Mouse (Mus musculus) lung, embryonic 14.5 days (tissue): ENCODE measurements around the gene Gm49450. TPM values are rescaled to one million over a fixed set of nuclear protein-coding genes. Genes with fewer than 3 reads are reported as not detected.
"Not testable (repeated sequence)": the region's sequence is repeated elsewhere in the genome, so short reads cannot be mapped to it uniquely, and the experiment has no call there.

Source experiments
- ATAC-seq: fragments of 200-750 bp; cut with Nextera tagmentation; 2 replicates; pipeline ENCODE4 v1.8.0; 2017; ENCODE audit warnings: mild to moderate bottlenecking, moderate TSS enrichment, moderate library complexity; ENCODE audit not compliant: insufficient read depth
- DNase-seq: peaks from one replicate; pipeline ENCODE4 v3.0.0-alpha.2; 2015
- H3K27ac ChIP-seq: fragments of 300-500 bp; sonication (generic); 2 replicates; pipeline ENCODE4 v1.5.1; 2014; ENCODE audit warnings: low read depth, mild to moderate bottlenecking, moderate library complexity
- H3K27me3 ChIP-seq: fragments of 300-500 bp; sonication (generic); 2 replicates; pipeline ENCODE4 v1.6.1; 2014; ENCODE audit warnings: low read length, control low read depth; ENCODE audit not compliant: insufficient read depth
- H3K36me3 ChIP-seq: fragments of 300-500 bp; sonication (generic); 2 replicates; pipeline ENCODE4 v1.6.1; 2014; ENCODE audit warnings: control low read depth; ENCODE audit not compliant: insufficient read depth
- H3K4me1 ChIP-seq: fragments of 300-500 bp; sonication (generic); 2 replicates; pipeline ENCODE4 v1.6.1; 2014; ENCODE audit warnings: antibody characterized with exemption, control low read depth; ENCODE audit not compliant: insufficient read depth
- H3K4me2 ChIP-seq: fragments of 300-500 bp; sonication (generic); 2 replicates; pipeline ENCODE4 v1.6.1; 2014; ENCODE audit warnings: mild to moderate bottlenecking
- H3K4me3 ChIP-seq: fragments of 300-500 bp; sonication (generic); 2 replicates; pipeline ENCODE4 v1.5.1; 2014; ENCODE audit warnings: low read depth, low read length
- H3K9ac ChIP-seq: fragments of 300-500 bp; sonication (generic); 2 replicates; pipeline ENCODE4 v1.6.1; 2014
- H3K9me3 ChIP-seq: fragments of 300-500 bp; sonication (generic); 2 replicates; pipeline ENCODE4 v1.6.1; 2016; ENCODE audit warnings: low read depth, low read length, control low read depth
- CTCF ChIP-seq: IDR thresholded peaks from 2 replicates; pipeline ENCODE4 v1.5.1; 2016; ENCODE audit warnings: antibody characterized with exemption, low read depth
- WGBS: fragments of 180-500 bp; shearing (Covaris S2); extraction: QIAGEN DNeasy Blood & Tissue Kit; methylation state at CpG from one replicate; pipeline ENCODE4 v1.1.7; 2014; 5-methylcytosine and 5-hydroxymethylcytosine counted together
- polyA plus RNA-seq: library from polyadenylated mRNA; unstranded; fragments of >200 nt; fragmentation: Nextera tagmentation; extraction: Ambion mirVana; gene quantifications from 2 replicates; pipeline ENCODE4 v1.2.1, GENCODE M21; 2014

Gm49450 gene
- polyA plus RNA-seq, 1 experiment from 2014 or later: not detected

- 0 out of 2 replicates have a peak, but pooled peaks cover 7% of the 10 kb centered on the region for H3K36me3 ChIP-seq
- H3K27ac ChIP-seq: peak overlapping the region; percentile 98
- peak; percentile 42 for DNase-seq
- no peak for ATAC-seq
- 19% methylated on average over 5 of the region's 5 CpGs for WGBS
- H3K9ac ChIP-seq: peak overlapping the region; percentile 95
- H3K27me3 ChIP-seq: no peaks in the 10 kb centered on the region
- no peaks in the 10 kb centered on the region for H3K9me3 ChIP-seq
- TF ChIP-seq CTCF: no peak
- H3K4me3 ChIP-seq: peak overlapping the region; percentile 78
- no peaks in the 10 kb centered on the region; the same call in 1 of the 2 replicates for H3K4me1 ChIP-seq
- peak overlapping the region; percentile 75 for H3K4me2 ChIP-seq
Measured at GRCm38 (mm10) chr15:98952063-98952455, 1.3 kb downstream of the Gm49450 start.

- DNase-seq, H3K4me1 ChIP-seq, H3K36me3 ChIP-seq, H3K27me3 ChIP-seq, H3K9me3 ChIP-seq, H3K9ac ChIP-seq, ATAC-seq, H3K27ac ChIP-seq: not testable (repeated sequence)
- peak overlapping the region; percentile 75 for H3K4me2 ChIP-seq
- H3K4me3 ChIP-seq: peak overlapping the region; percentile 78
- WGBS: 84% methylated on average over 11 of the region's 15 CpGs
Measured at GRCm38 (mm10) chr15:98951122-98952062, 2.0 kb downstream of the Gm49450 start.

GRCm38 (mm10) chr15:98949607-98949892 lies 3.8 kb downstream of the Gm49450 start:
- Histone ChIP-seq H3K4me2 (no peak overlapping the region), H3K9me3 (no peaks in the 10 kb centered on the region), H3K4me3 (no peak overlapping the region), H3K4me1 (no peaks in the 10 kb centered on the region; the same call in 1 of the 2 replicates), H3K9ac (no peak overlapping the region), H3K36me3 (0 out of 2 replicates have a peak, but pooled peaks cover 7% of the 10 kb centered on the region), H3K27me3 (no peaks in the 10 kb centered on the region), H3K27ac (no peak overlapping the region)
- ATAC-seq (no peak), DNase-seq (no peak)
- no peak for TF ChIP-seq CTCF
- 71% methylated on average over 3 of the region's 3 CpGs for WGBS

GRCm38 (mm10) chr15:98948857-98949606 lies 4.3 kb downstream of the Gm49450 start:
- H3K4me3 ChIP-seq: no peak overlapping the region
- no peaks in the 10 kb centered on the region for H3K9me3 ChIP-seq
- ATAC-seq: no peak
- H3K27ac ChIP-seq: no peak overlapping the region
- 0 out of 2 replicates have a peak, but pooled peaks cover 7% of the 10 kb centered on the region for H3K36me3 ChIP-seq
- no peaks in the 10 kb centered on the region for H3K4me1 ChIP-seq
- DNase-seq: no peak
- WGBS: 68% methylated on average over 6 of the region's 6 CpGs
- no peak overlapping the region for H3K4me2 ChIP-seq
- H3K27me3 ChIP-seq: no peaks in the 10 kb centered on the region
- no peak for TF ChIP-seq CTCF
- no peak overlapping the region for H3K9ac ChIP-seq

- ATAC-seq: no peak
- Histone ChIP-seq H3K4me2 (no peak overlapping the region), H3K36me3 (0 out of 2 replicates have a peak, but pooled peaks cover 7% of the 10 kb centered on the region), H3K9ac (no peak overlapping the region), H3K4me3 (no peak overlapping the region), H3K27me3 (no peaks in the 10 kb centered on the region), H3K27ac (no peak overlapping the region), H3K9me3 (no peaks in the 10 kb centered on the region), H3K4me1 (no peaks in the 10 kb centered on the region)
- DNase-seq: no peak
- TF ChIP-seq CTCF: no peak
Measured at GRCm38 (mm10) chr15:98948382-98948781, 5.0 kb downstream of the Gm49450 start.

- no peak overlapping the region for H3K4me3 ChIP-seq
- no peak overlapping the region for H3K27ac ChIP-seq
- 34% methylated on average over 3 of the region's 3 CpGs for WGBS
- no peak for DNase-seq
- no peak overlapping the region for H3K4me2 ChIP-seq
- H3K36me3 ChIP-seq: 0 out of 2 replicates have a peak, but pooled peaks cover 7% of the 10 kb centered on the region
- no peak overlapping the region for H3K9ac ChIP-seq
- H3K4me1 ChIP-seq: no peaks in the 10 kb centered on the region
- H3K27me3 ChIP-seq: no peaks in the 10 kb centered on the region
- ATAC-seq: no peak
- no peaks in the 10 kb centered on the region for H3K9me3 ChIP-seq
- TF ChIP-seq CTCF: no peak
Measured at GRCm38 (mm10) chr15:98947884-98948283, 5.5 kb downstream of the Gm49450 start.

- ATAC-seq (no peak), DNase-seq (no peak)
- Histone ChIP-seq H3K27me3 (no peaks in the 10 kb centered on the region), H3K27ac (no peak overlapping the region), H3K9me3 (no peaks in the 10 kb centered on the region), H3K9ac (no peak overlapping the region), H3K4me2 (no peak overlapping the region), H3K4me1 (no peaks in the 10 kb centered on the region), H3K36me3 (no peaks in the 10 kb centered on the region), H3K4me3 (no peak overlapping the region)
- 64% methylated on average over 4 of the region's 4 CpGs for WGBS
- TF ChIP-seq CTCF: no peak
Measured at GRCm38 (mm10) chr15:98943133-98943532, 10.2 kb downstream of the Gm49450 start.
